Mouse (Mus musculus) telencephalon, adult 2 months (tissue): ENCODE data around the gene Pakap.

ENCODE experiments used
- DNase-seq: peaks from one replicate; pipeline ENCODE4 v3.0.0-alpha.2; 2011; ENCODE audit warnings: low read depth, low spot score

The Pakap gene

DNA sequence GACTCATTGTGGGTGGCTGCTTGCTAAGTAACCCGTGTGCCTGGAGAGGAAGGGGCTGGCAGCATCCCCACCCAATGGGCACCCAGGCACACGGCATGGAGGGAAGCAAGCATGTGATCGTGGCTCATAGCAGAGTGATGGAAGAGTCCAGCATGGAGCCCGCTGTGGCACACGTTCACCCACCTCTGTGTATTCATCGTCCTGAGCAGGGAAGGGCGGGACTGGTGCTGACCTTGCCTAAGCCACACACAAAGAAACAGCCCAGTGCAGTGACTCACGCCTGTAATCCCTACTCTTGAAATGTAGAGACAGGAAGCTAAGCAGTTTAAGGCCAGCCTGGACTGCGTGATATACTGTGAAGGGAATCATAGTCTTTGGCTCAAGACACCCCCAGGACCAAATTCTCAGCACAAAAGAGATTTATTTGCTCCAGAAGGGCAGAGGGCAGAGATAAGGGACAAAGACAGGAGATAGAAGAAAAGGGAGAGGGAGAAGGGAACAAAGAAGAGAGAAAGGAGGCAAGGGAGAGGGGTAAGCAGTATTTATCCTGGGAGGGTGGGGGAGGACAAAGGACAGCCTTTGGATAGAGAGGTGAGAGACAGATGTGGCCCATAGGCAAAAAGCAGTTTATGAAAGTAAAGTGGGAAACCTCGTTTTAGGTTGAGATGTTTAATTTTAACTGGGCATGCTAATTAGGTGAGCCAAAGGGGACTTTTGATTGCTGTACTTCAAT is 230.5 kb downstream of the Pakap start:
- no peak for DNase-seq

DNA sequence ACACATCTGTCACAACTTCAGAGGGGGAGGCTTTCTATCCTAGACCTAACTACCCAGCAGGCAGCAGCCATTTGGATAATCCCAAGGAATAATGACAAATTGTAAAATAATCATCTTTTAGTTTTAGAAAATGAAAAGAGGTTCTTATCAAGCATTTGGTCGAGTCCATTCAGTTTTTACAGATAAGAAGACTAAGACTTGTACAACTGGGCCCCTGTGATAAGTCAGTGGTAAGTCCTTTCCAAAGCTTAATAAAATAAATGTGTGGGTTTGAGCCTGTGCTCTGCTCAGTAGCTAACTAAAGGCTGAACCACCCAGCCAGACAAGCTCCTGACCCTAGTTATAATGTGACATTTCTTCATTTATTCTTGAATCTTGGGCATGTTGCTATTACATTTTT is 231.3 kb downstream of the Pakap start:
- no peak for DNase-seq

DNA sequence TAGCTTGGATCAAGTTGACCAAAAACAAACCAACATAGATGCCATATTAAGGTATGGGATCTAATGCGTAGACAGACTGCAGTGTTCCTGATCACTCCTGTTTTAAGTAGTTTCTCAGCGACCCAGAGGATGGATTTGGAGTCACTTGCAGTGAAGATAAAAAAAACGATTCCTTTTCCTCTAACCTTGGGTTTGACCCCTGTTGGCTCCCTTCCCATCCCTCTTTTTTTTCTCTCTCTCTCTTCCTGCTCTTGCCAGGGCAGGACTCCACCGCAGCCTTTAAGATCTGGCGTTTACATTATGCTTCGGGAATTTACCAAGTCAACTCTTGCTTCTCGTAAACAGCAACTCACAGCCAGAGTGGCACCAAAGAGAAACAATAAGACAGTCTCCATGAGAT is 233.3 kb downstream of the Pakap start:
- no peak for DNase-seq

DNA sequence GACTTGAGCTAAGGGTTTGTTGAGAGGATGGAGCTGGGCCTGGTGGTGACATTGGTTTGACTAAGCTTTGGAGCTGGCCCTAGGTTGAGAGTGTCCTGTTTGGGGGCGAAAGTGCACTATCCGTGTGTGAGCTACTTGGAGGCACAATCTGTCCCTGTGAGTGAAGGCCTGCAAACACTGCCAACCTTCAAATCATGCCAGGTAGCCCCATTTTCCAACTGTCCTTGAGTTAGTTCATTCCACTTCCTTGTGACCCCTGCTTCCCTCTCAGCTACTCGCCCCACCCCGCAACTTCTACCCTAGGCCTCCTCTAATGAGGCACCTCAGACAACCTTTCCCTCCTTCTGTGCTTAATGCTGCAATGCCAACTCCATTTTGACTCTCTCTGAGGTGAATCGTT is 234.0 kb downstream of the Pakap start:
- DNase-seq = no peak

DNA sequence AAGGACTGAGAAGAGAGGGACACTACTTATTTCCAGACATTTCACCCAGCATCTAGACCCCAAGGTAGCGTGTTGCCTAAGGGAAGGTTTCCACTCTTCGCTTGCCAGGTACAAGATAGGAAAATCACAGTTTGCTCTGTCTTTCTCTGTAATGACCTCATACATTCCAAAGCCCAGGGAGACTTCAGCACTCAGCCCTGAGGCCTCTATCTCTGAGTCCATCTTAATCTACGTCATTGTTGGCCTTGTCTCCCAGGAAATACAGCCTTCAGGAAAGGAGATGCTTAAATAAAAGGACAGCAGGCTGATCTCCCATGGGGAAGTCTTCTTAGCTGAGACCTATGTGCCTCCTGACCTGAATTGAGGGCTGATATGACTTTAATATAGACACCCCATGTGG is 234.4 kb downstream of the Pakap start:
- DNase-seq = no peak

DNA sequence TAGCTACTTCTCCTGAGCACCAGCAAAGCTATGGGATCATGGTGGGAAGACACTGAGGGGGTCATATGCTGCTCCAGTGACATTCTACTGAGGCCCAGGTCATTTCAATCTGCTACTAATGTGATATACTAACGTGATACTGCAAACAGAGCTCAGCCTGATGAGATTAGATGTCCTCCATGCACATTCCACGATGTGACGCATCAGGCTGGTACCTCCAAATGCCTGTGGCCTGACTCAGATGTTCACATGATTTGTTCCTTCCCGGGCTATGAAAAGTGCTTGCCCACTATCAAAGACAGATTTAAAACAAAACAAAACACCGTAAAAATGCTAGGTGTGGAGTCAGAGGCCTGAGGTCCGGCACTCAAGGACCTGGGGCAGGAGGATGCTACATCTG is 236.9 kb downstream of the Pakap start:
- no peak for DNase-seq

DNA sequence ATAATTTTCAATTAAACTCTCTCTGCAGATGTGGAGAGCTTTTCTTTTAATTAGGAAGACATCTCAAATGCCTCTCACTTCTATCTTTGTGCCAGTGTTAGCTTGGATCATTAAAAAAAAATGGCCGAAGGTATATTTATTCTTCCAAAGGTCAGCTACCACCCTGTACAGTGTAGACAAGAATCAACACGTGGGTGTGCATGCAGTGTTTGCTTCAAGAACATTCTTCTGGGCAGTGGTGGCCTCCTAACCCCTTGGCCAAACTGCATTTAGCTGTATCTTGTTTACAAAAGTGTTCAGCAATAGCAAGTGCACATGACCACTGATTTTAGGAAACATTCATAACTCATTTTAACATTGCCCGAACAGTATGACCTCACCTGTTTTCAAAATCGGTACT is 241.5 kb downstream of the Pakap start:
- no peak for DNase-seq

DNA sequence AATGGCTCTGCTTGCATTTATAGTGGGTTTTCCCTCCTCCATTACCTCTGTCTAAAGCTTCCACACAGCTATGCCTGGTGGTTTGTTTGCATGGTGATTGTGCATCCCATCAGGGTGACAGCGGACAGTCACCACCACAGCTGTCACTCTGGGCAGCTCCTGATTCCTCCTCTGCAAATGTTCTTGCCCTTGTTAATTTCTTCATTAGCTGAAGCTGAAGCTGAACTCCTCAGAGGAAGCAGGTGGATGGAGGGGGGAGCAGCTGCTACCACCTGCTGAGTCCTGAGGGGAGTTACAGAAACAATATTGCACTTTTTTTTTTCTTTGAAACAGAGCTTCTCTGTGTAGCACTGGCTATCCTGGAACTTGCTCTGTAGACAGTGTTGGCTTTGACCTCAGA is 244.1 kb downstream of the Pakap start:
- DNase-seq = no peak

DNA sequence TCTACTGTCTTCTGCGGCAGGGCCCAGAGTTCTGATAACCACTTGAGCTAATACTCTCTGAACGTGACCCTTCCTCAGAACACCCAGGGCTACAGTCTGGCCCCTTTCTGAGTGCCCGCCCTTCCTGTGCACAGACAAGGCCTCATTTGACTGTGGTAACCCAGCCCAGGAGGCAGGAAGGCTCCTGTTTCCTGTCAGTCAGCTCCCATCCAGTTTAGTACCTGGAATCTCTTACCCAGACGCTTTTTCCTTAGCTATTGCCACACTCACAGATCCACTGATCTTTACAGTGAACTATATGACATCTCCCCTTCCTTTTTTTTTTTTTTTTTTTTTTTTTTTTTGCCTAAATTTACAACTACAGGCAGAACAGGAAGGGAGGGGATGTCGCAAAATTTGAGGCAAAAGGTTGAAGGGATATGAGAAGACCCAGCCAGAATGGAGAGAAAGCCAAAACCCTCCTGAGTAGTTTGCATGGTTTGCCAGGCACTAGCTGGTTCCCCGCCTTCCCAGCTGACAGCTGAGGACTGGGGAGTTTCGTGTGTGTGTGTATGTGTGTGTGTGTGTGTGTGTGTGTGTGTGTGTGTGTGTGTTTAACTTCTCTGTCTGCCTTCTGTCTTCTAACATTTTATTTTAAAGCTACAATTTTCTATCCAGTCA is 245.1 kb downstream of the Pakap start:
- no peak for DNase-seq

DNA sequence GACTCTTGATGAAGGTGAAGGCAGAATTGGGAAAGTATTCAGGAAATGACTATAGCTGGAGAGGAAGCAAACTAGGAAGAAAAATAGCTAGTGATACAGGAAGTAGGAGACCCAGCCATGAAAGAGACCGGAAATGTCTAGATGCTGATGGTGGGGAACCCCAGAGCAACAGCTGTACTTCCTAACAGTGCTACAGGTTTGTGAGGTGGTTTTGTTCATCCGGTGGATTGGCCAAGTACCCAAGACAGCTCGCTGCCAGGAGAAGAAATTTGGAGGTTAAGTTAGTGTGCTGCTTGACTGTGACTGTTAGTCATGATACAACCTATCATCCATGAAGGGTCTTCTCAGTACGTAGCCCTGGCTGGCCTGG is 245.6 kb downstream of the Pakap start:
- DNase-seq = no peak

DNA sequence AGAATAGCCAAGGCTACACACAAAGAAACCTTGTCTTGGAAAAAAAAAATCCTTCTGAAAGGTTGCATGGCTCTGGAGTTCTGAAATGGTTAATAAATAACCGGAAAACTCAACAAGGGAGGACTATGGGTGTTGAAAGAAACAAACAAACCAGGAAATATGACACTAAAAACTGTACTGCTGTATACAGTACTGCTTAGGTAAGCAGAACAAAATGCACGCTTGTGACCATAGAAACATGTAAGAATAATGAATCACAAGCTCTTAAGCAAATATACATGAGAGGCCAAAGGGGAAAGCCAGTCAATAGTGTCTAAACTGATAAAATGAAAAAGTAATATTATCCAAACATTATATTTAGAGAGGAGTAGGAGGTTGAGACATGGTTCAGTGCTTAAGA is 247.4 kb downstream of the Pakap start:
- DNase-seq = no peak

DNA sequence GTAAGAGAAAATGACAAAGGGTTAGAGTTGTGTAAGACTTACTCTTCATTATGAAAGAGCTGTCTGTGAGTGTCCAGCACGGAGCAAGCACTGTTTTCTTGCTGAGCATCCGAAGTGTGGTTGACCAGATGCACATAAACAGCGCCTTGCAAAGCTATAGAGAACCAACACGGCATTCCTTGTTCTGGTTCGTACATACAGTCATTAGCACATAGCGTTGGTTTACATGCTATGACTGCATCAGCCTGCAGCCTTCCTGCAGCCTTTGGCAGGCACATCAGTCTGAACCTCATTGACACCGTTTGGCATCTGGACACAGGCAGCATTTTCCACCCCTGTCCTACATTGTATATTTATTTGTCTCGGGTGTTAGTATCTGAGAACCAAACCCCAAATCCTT is 248.2 kb downstream of the Pakap start:
- no peak for DNase-seq

DNA sequence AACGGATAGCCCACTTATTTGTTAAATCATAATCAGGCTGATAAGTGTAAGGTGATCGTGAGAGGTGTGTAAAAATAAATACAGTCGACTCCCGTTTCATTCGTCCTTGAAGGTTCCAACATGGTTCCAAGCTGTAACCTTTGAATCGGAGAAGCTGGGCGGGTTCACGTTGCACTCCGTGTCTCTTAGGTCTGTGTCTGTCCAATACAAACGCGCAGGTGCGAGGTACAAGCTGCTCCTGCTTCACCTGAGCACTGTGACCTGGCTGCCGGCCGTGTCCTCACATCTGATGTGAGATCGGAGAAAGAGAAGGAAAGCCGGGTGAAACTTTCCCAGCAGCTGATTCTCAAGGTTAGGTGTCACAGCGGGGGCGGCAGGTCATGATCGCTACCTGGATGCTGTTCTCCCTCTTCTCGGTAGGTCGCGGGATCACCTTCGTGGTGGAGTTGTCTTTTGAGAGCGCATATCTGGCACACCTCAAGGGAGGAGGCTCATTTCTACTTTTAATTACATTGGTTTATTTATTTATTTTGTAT is 252.9 kb downstream of the Pakap start:
- DNase-seq = no peak

DNA sequence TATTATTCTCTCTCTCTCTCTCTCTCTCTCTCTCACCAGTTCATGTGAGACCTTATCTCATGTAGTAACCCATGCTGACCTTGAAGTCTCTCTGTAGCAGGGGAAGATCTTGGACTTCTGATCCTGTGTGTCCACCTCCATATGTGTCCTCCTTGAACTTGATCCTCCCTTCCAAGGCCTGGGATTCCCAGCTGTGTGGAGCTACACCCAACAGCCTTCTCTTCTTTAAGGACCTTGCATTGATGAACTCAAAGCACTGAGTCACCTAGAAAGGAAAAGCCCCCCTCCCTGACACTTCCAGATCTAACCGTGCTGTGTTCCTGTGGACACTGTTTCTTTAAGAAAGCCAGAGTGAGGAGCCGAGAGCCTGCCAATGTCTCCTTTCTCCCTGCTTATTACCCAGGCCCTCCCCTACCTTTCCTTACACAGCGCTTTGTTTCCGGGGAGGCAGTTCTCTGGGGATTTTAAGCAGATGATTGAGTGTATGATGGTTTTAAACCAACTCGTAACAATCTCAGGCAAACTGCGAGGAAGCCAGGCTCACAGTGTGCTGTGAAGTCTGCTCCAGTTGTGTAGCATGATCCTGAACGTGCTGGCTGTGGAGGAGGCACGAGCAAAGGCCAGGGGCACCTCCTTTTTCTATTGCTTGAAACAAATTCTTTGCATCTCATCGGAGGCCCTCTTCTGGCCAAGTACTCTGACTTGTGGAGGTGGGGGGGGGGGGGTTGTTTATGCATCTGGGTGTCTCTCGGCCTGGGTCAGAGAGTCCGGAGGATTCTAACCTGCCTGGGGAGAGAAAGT is 253.8 kb downstream of the Pakap start:
- peak; percentile 35 for DNase-seq

DNA sequence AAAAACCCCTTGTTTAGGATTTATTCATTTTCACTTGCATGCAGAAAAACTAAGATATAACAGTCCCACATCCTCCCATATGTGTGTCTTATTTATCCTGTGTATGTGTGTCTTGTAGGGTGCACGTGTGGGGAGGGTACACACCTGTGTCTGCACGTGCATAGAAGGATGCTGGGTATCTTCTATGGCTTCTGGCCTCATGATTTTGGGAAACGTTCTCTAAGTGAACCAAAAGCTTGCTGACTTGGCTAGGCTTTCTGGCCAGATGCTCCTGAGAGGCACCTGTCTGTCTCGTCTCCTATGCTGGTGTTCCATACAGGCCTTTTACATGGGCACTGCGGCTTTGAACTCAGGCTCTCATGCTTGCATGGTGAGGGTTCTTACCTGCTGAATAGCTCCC is 254.7 kb downstream of the Pakap start:
- no peak for DNase-seq

DNA sequence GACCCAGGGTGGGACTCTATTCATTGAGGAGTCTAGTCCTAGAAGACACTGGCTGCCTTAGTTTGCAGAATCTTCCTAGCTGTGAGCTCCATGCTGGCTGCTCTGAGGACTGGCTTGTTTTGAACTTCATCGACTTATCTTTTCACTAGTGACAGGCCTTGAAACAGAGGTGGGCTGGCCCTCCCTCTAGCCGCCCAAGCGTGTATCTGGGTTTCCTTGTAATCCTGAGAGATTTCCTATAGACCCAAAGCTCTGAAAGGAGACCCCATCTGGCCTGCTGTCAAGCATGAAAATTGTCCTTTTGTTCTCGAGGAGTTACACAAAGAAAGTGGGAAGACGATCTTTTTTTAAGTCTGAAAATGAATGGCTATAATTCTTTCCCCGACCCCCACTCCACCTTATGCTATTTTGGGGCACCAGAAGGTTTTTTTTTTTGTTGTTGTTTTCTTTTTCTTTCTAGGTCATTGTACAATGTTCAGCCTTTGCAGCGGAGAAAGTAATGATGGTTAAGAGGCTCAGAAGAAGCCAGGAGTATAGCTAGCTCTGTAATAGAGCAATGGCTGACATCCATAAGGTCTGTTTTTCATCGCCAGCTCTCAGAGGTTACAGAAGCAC is 256.8 kb downstream of the Pakap start:
- DNase-seq = no peak

DNA sequence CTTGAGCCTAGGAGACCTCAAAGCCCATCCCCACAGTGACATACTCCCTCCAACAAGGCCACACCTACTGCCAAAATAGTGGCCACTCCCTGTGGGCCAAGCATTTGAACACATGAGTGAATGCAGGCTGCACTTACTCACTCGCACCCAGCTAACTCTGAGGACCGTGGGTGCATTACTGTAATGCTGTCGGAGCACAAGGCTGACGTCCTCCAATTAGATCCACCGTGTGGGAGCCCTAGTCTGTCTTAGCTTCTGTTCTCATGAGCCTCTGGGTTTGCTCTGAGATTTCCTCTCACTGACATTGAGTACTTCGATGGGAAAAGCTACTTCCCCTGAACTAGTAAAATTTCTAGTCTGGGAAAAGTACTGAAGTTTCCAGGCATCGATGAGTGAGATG is 258.3 kb downstream of the Pakap start:
- no peak for DNase-seq

DNA sequence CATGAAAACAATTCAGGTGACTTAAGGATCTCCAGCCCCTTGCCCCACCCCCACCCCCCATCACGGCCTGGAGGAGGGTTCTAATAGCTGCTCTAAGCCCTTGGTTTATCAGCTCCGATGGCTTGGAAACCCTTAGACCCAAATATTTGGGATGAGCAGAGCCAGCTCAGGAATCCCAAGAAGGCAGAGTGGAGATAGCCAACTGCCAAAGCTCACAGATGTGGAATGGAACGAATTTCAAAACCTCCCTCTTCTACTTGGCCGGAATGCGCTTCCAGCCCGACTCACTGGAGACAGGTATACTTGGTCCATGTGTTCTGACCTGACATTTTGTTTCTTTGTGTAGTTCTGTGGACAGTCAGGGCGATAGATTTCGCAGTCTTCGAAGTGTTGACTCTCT is 261.2 kb downstream of the Pakap start:
- no peak for DNase-seq

DNA sequence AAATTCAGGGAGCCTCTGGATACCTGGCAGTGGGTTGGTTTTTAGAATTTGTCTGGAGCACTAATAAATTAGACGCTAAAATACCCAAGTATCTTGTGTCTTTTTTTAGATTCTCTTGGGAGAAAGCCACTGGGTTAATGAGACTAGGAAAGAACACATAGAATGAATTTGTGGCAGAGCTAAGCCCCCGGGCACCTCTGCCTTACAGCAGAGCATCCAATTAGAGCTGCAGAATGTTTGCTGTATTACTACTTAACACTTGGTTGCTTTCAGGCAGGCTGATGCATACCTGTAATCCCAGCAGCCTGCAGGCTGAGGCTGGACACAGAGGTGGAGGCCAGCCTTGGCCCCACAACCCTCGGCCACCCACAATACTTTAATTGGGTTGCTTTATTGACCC is 261.8 kb downstream of the Pakap start:
- no peak for DNase-seq

DNA sequence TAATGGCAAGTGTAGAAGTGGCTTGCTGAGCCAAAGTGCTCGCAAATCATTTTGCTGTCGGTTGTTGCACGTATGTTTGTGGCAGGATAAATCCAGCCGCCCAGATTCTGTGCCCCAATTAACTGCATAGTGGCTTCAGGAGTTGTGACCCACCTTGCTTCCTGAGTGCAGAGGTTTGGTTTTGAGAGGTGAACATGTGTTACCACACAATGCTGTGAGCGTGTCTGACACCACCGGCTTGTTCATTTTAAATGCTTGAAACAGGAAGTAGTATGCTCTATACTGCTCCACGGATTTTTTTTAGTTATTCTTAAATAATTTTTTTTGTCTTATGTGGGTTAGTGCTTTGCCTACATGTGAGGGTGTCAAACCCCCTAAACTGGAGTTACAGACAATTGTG is 264.3 kb downstream of the Pakap start:
- DNase-seq = no peak

DNA sequence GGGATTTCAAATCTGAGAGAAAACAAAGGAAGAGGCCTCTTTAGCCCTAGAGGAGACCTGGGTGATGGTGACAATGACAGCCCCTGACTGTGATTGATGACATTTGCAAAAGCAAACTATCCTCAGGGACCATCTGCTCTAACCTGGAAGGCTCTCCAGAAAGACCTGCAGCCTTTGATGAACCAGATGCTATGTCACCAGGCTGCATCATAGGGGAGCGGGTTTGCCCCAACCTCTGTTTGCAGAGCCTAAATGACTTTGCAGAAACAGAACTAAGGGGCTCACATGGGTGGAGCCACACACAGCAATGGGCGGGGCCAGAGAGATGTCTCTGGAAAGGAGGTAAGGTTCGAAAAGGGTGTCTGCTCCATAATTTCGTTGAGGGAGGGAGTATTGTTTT is 265.1 kb downstream of the Pakap start:
- DNase-seq = no peak

DNA sequence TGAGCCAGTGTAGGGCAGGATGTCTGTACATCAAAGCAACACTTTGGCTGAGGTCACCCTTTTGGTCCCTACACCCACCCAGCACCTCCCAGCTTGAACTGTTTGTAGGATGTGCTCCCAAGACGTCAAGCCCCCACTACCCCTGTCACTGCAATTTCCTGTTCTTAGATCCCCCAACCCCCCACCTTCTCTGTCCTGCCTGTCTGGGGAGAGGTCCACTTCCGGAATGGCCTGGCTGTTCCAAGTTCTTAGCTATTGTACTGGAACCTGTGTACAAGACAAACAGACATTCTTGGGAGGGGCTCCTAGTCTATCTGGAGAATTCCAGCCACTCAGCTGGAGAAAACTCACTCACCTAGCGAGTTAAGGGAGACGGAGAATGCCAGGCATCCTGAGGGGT is 266.2 kb downstream of the Pakap start:
- no peak for DNase-seq
